Mouse (Mus musculus) liver (tissue): ENCODE data around the gene Rps6kc1.
A peak's percentile ranks its signal among the peaks of the same experiment; 100 is the strongest.

Experiments used
- DNase-seq: peaks from one replicate; pipeline ENCODE4 v3.0.0-alpha.2; 2020; ENCODE audit warnings: mixed read lengths

Rps6kc1 gene

DNA sequence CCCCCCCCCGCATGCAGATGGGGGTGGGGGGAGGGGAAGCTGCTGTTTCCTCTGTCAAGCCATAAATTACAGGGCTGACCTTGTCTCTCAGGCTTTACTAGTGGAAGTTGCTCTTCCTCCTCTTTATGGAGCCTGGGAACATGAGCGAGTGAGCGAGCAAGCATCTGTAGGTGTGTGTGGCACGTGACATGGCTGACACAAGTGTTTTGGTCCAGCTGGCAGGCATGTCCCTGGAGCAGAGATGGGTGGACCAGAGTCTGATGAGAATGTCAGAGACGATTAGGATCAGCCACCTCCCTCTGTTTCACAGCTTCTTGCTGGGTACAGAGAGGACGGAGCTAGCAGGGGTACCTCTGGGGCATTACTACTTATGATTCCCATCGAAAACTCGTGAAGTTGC lies 153.7 kb downstream of the Rps6kc1 start:
- DNase-seq, result no peak

DNA sequence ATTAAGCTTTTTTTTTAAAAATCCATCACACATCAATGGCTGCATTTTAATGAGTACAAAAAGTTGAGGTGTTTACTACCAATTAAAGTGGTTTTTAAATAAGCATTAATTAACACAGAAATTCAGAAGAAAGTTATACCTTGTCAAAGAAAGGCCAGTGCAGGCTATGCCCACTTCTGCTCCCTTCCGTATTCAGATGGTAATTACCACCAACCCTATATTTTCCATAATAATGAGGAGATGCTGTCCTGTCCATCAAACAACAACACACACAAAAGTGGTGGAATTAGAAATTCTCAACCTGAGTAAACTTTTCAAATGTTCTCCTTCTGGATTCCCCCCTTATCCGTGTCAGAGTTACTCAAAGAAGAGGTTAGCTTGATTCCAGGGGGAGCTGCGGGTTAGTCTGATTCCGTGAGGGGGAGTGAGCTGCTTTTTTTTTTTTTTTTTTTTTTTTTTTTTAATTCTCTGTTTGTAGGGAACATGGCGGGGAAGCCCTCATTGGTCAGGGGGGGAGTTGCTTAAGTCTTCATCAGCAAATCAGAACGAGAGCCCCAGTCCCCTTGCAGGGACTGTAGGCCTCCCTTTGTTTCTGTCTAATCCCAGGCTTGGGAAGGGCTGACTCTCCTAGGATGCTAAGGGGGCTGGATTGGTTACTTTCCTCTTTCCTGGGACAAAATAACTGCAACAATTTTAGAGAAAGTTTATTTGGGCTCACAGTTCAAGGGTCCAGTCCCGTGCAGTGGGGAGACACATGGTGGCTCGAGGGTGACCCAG lies 159.6 kb downstream of the Rps6kc1 start:
- DNase-seq, result no peak

DNA sequence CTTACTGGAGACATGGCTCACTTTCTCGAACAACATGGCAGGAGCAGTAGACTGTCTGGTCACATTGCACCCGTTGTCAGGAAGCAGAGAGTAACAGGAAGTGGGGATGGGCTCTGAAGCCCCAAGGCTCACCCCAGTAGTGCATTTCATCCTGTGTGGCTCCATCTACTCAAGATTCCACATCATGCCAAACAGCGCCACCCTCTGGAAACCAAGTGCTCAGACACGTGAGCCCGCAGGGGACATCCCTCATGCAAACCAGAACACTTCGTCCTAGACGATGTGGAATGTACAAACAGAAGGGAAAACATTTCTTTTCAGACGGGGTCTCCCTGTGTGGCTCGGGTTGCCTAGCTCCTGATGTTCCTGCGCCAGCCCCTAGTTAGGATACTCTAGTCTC lies 162.6 kb downstream of the Rps6kc1 start:
- no peak for DNase-seq

DNA sequence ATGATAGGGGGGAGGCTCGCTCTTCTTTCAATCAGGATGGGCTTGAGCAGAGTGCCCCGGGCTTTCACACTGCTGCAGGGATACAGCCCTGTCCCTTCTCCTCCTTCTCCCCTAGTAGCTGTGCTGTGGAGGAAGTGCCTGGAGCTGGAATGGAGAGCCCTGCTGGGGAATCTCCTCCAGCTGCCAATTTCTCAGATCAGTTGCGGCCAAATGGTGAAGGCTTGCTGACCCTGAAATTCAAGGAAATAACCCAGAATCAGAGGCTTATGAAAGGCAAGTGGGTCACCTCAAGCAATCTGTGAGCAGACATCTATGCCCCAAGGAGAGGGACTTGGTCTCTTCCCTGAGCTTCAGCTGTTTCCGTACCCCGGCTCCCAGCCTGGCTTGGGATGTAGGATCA lies 170.1 kb downstream of the Rps6kc1 start:
- no peak for DNase-seq

DNA sequence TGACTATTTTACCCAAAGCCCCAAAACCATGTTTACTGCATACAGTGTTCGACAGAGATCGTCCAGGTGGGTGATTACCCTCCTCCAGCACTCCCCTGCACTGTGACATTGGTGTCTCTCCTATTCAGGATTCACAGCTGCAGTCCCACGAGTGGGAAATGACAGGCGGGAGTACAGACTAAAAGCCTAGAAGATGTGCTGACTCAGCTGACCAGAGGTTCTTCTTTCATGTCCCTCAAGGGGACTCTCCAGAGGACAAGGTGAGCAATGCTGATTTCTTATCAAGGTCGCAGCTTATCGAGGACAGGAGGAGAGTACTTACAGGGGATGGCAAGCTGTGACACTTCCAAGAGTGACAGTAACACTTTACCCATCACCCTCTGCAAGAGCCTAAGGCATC lies 178.8 kb downstream of the Rps6kc1 start:
- DNase-seq, result no peak

DNA sequence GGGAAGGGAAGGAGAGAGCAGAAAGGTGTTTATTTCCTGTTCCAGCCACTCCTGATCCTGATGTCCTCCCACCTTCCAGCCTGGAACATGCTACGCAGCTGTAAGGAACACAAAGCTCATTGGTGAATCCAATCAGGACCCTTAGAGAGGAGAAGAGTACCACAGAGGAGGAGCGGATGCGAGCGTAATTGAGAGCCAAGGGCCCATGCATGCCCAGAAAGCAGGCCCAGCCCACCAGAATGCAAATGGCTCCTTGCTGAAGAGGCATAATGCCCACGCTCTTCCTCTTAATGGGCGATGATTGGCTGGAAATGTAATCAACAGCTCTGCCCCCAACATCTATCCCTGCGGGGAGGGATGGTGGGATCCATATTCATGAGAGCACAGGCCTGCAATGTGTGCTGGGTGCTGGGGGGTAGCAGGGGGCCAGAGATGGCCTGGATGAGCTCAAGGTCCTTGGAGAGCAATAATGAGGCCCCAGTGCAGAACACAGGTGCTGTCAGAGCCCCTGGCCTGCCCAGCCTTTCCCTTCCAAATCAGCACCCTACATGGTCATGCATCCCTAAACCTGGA lies 182.0 kb downstream of the Rps6kc1 start:
- no peak for DNase-seq

DNA sequence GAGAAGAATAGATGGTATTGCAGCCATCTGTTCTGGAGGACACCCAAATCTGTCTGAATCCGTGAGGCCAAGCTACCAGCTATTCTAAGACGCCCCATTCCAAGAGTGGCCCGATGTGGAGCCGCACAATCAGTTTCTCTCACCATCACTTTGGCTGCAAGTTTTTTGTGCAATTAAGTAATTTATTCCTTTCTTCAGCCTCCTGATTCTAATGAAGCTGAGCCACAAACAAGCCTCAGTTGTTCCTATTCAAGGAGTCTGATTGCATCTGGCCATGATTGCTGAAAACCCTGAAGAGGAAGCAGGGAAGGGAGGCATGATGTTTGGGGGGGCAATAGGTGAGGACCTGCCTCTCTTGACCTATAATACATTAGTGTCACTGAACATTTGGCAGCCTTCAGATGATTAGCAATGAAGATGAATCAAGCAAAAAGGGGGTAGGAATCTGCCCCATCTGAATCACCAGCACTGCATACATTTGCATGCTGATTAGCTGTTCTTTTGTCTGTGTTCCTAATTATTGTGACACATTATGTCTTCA lies 183.4 kb downstream of the Rps6kc1 start:
- no peak for DNase-seq

DNA sequence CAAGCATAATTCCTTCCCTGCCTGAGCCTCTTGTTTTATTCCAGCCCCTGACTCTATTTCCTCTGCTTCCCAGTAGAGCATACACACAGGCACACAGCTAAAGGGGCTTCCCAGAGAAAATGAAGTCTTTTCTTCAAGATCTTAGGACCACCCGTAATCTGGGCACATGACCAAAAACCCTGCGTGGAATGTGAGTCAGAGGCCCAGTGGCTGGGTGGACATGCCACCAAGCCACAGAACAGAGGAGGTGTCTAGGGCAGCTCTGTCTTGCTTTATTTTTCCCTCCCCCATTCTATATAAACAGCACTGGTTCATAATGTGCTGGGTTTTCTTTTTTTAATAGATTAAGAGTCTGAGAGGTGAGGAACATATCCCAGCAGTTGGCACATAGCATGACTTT lies 184.2 kb downstream of the Rps6kc1 start:
- no peak for DNase-seq

DNA sequence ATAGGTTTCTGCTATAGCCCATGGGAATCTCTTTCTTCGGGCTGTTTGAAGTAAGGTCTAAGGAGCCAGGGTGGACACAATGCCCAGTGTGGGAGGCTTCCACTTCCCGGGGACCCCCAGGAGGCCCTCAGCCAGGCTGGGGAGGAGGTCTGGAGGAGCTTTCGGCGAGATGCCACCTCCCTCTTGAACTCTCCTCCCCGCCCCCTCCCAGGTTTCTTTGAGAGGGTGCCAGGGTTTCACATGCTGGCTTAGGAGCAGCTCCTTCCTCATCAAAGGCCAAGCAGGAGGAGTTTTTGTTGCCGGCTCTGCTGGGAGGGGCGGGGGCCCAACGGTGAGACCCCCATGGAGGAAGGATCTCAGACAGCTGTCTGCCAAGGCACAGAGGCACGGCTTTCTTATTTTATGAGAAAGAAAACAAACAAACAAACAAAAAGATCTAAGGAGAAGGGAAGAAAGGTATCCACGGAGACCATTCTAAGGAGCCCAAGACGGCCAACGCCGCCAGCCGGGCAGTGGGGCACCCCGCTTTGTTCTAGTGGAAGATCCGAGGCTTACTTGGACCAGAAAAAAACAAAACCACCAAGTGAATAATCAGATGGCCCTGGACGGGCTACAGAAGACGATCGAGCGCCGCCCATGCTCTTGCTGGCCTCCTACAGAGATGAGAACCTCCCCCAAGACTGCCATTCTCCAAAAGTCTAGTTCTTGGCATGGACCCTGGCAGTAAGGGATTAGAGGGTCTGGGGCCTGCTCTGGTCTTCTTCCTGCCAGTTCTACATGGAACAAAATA lies 186.8 kb downstream of the Rps6kc1 start:
- DNase-seq, result no peak

DNA sequence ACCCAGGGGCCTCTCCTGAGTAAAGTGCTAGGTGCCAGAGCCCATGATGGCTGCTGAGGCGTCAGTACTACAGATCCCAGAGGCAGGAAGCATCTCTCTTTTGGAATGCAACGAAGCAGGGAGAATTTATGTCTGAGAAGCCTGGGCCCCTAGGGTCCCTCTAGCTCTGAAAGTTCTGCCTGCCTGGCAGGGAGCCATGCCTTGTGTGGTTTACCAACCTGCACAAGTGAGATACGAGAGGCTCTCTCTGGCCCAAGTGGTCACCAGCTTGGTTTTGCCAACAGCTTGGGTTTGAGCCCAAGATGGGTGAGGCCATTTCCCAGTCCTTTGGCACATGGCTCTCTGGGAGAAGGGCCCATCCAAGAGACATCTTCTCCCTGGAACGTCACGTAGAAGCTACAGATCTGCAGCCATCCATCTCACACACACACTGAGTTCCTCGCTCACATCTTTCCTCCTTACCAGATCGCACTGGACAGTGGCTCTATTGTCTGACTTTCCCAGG lies 187.6 kb downstream of the Rps6kc1 start:
- no peak for DNase-seq

DNA sequence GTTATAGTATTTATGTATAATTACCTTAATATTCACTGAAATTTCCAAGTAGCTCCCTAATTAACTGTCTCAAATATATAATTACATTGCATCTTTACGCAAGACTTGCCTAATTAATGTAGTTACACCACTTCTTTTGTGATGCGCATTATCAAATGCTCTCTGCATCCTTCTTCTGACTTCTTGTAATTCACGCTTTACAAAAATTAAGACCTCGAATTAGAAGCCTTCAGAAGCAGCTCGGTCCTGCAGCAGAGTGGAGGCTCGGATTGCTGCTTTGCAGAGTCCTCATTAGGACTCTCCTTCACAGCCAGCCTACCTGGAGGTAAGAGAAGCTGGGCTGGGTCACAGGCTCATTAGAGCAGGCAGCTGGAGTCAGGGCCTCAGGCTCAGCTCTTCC lies 197.7 kb downstream of the Rps6kc1 start:
- no peak for DNase-seq

DNA sequence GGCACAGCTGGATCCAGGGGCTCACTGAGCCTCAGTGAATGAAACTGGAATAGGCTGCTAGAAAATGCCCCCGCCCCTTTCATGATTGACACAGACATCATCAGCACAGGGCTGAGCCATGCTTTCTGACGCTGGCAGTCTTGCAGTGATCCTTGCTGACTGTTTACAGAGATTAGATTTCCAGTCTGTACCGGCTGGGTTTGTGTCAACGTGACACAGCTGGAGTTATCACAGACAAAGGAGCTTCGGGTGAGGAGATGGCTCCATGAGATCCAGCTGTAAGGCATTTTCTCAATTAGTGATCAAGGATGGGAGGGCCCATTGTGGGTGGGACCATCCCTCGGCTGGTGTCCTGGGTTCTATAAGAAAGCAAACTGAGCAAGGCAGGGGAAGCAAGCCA lies 214.0 kb downstream of the Rps6kc1 start:
- no peak for DNase-seq

DNA sequence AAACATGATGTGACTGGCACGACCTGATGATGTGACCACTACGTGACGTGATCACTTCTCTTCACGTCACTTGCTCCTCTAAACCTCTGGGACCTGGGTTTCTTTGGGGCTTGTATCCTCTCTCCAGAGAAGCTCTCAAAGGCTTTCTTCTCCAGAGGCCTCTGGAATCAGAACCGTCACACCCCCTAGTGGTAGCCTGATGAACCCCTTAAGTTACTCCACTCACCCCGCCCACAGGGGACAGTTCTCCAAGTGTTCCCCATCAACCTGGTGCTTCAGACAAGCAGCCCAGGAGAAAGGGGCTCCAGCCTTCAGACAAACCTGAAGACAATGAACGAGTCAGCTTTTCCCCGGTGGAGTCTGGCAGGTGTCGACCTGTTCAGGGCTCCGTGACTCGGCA lies 216.0 kb downstream of the Rps6kc1 start:
- peak; percentile 37 for DNase-seq

DNA sequence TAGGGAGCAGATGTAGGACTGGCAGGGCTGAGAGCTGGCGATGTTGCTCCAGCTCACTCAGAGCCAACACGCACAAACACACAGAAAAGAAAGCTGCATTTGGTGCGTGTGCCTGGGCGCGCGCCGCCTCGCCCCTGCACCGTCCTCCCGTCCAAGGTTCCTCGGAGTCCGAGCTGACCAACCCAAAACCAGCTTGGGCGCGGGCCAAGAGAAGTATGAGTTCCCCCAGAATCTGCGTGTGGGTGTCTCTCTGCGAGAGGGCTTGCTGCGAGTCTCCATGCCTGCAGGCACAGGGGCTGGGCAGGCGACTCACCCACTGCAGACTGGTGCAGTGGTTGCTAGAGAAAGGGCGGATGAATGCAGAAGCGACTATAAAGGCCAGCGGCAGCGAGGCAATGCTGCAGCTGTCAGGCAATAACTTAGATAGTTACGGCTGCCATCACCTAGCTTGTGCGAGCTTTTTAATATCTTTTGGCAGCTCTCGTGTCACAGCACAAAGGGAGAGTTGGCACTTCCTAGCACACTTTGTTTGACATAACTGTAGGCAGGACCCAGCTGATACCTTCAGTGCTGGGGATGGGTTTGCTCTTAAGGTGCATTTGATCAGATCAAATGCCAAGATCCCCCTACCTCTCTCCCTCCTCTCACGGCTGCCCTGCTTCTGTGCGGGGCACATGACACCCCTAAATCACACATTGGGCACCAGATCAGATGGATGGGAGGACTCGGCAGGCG lies 220.9 kb downstream of the Rps6kc1 start:
- no peak for DNase-seq

DNA sequence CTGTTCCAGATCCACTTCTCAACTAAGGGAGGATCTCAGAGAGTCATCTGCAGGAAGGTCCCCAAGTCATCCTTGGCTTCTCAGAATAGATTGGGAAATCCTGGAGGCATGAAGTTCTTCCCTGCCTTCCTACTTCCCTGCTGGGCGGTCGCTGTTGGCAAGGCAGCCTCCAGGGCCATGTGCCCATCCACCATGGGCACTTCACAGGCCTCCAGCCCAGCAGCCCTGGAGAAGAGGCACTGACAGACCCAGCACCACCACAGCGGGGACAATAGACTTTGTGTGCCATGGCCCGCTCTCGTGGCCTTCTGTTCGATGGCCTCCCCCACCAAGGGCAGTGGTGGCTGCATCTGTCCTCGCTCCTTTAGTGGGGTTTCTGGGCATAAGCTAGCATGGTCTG lies 228.5 kb downstream of the Rps6kc1 start:
- DNase-seq, result no peak

DNA sequence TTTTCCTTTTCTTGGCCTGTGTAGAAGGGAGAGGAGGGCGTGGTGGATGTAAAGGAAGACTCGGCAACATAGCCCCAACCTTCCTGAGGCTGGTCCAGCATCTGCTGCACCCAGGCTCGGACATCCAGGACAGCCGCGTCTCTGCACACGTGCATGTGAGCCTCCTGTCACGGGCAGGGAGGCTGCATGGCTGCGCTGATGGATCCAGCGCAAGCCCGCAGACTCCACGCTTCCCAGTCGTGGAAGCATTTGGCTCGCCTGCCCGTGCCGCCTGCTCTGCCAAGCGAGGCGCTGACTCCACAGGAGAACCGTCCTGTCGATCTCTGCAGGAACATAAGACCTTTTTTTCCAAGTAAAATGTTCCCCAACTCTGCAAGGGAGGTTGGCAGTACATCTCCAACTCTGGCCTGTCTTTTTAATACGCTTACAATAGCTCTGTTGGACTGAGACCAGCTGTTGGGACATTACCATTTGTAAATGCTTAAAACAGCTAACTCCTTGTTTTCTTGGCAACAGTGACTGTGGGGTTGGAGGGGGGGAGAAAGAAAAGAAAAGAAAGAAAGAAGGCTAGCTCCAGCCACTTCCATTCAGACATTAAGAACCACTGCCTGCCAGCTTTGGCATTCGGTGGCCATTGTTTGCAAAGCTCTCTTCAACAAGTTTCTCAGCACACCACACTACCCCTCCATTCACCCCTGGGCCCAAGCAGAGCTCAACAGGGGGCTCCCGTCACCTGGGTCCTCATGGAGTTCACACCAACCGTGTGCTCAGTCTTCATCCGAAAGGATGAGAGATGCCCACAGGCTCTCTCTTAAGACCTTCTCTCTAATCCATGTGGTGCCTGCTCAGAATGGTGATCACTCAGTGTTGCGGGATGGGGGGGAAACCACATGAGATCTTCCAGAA lies 229.3 kb downstream of the Rps6kc1 start:
- DNase-seq, result no peak

DNA sequence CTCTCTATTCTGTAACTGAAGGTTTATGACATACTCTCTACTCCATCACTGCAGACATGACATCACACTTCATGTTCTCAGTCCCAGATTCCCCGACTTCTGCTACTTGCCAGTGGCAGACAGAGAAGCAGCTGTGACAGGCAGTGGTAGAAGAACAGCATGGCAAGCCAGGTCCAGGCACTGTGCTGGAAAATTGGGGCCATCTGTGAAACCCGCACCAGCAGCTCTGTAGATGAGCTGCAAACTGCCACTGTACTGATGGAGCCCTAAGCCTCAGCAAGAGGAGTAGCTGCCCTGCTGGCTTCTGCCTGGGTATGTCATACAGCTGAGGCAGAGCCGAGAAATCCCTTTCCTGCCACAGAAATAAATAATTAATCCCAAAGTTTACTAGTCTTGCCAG lies 236.1 kb downstream of the Rps6kc1 start:
- no peak for DNase-seq

DNA sequence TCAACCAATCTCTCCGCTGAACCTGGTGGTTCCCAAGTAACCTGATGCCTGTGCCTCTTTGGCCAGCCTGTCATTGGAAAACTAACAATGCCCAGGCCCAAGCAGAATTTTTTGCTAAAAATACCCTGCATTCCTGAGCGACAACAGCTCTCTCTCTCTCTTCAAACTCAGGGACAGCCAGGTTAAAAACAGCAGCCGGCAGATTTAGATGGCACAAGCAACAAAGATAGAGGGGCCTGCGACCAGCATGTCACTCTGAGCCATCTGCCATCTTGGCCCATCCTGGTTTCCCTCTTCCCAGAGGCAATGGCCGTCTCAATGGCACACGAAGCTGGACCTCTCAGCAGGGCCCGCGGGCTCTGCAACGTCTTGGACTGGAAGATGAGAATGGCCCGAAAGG lies 242.5 kb downstream of the Rps6kc1 start:
- no peak for DNase-seq

DNA sequence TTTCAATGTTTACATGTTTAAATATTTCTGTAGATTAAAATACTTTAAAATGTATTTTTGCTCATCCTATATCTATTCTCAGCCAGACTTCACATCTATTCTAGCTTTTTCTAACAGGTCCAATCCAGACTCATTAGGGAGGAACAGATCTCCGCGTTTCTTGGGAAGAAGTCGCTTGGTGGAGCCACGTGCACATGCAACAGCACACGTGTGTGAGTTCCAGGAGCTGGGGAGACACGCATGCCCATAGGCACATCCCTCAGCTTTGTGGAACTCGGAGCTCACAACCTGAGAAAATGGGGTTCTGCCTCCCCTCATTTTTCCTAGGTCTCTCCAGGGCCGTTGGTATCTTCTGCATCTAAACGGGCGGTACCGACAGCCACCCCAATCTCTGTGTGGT lies 243.7 kb downstream of the Rps6kc1 start:
- DNase-seq, result no peak

DNA sequence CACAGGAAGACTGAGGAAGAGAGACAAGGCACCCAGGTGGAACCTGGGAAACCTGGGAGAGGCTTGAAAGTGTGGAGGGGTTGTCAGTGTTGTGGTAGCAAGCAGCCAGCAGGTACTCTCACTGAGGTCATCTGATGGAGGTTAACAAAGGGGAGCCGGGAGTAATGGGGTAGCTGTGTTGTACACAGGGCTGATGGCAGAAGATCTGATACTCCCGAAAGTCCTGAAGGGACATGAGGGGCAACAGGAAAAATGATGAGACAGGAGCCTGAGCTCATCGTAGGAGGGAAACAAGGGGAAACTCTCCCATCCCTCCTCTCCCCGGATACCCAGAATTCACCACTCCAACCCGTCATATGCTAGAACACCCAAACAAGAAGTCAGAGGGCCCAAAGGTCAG lies 244.2 kb downstream of the Rps6kc1 start:
- DNase-seq, result no peak

DNA sequence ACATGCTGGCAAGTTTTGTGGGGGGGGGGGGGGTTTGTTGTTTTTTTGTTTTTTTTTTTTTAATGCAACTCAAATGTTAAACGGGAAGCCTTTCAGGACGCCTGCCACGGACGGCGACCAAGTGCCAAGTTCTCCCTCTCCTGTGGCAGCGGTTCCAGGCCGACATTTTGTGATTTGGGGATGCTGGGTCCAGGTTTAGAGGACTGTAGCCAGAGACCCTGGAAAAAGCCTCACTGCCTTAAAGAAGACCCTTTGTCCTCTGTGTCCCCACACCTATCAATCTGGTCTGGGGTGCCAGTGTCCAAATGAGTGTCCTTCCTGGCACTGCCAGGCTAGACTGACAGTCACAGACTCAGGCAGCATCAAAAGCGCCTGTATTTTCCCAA lies 246.1 kb downstream of the Rps6kc1 start:
- DNase-seq, result no peak
